10 mouse cellular contexts compared by ENCODE assay signal in the genomic region with DNA sequence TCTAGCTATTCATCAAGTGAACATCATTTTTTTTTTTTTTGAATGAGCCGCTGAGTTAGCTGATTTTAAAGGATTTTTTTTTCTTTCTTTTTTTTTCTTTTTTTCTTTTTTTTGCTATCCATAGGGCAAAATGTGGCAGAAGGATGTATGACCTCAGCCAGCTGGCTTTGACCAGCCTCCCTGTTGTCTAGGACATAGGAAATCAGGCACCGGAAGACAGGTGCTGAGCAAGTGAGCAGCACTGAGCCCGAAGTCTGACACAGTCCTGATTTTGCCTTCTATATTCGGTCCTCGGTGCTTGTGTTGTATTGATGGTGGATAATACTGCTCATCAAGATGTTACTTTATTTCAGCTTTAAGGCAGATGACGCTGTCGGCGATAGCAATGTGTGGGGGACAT.
"Had no signal": no experiment of that assay in that cellular context is flagged by ENCODE, and none has a peak within 500 bp of the region (broad histone marks: within the 10 kb centered on the region; RNA-seq: fewer than 3 reads in every experiment).

No protein-coding gene starts in this region.

- H3K36me3 ChIP-seq: limb, embryonic 13.5 days; midbrain, embryonic 13.5 days had no signal

- H3K4me1 ChIP-seq: limb, embryonic 13.5 days; midbrain, embryonic 13.5 days had no signal

- ATAC-seq: midbrain, embryonic 13.5 days had no signal

- H3K27ac ChIP-seq: limb, embryonic 13.5 days; liver, embryonic 14.5 days; macrophage; midbrain, embryonic 13.5 days had no signal

- H3K4me3 ChIP-seq: limb, embryonic 13.5 days; megakaryocyte, embryonic 14.5 days; midbrain, embryonic 13.5 days had no signal

- H3K9ac ChIP-seq: limb, embryonic 13.5 days; liver, embryonic 14.5 days; midbrain, embryonic 13.5 days had no signal

- H3K27me3 ChIP-seq: limb, embryonic 13.5 days; midbrain, embryonic 13.5 days had no signal

- H3K4me2 ChIP-seq: limb, embryonic 13.5 days; midbrain, embryonic 13.5 days had no signal

- DNase-seq: kidney, postnatal 10 days; left cerebral cortex, postnatal 4 days; lung, adult 18-20 months; right cerebral cortex, postnatal 14 days; thymus, postnatal 36 days had no signal

- H3K9me3 ChIP-seq: midbrain, embryonic 13.5 days had no signal
